In the genomic region with DNA sequence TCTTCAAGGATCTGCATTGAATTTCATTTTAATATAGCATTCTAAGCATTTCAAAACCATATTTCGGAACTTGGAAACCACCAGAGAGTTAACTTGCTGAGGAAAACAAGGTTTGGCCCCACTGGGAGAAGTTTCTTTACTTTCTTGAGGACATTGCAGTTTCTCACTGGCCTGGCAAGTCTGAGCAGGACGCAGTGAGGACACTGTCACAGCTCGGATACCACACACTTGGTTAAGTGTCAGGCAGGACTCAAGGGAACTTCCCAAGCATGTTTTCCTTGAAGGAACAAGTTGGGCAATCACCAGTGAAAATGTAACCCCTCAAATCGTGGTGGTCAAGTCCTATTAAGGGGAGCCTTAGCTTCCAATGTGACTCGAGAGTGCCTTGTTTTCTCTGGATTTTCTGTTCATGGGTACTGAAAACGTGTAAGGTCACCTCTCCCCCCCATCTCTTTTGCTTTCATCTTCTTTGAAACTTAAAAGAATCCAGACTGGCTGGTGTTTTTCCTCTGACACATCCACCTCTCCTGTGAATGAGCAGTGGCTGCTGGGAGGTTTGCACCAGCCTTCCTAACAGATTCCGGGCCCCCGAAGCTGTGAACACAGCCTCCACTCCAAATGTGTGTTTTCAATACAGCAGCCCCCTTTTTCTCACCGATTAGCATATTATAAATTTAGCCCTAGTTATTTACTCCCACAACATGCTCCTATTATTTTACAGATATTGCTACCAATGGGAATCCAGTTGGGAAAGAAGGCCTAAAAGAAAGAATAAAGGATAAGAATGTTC, we compare ENCODE assay signal across 8 mouse cellular contexts. TPM values are rescaled to one million over a fixed set of nuclear protein-coding genes. Genes with fewer than 3 reads are reported as not detected.
A peak's percentile ranks its signal among the peaks of the same experiment; 100 is the strongest.
DNase-seq lines count a peak whose midpoint lies in the region; ATAC-seq and TF ChIP-seq lines count a peak whose summit lies in the region.

No protein-coding gene starts in this region.

- H3K27me3 ChIP-seq in lung, embryonic 14.5 days (ENCODE audit: insufficient read depth, low read length) = no peaks in the 10 kb centered on the region
- peaks cover 2% of the 10 kb centered on the region; the same call in 1 of the 2 replicates for H3K27me3 ChIP-seq in limb, embryonic 11.5 days (ENCODE audit: control insufficient read depth, insufficient read depth, low read length)
- no peaks in the 10 kb centered on the region for H3K27me3 ChIP-seq in stomach, embryonic 15.5 days (replicated peaks)

- ATAC-seq in lung, embryonic 14.5 days (ENCODE audit: insufficient read depth) = no peak
- ATAC-seq in limb, embryonic 11.5 days (ENCODE audit: insufficient number of reproducible peaks, low FRiP score, low TSS enrichment, low read depth) = no peak
- ATAC-seq in stomach, embryonic 15.5 days (ENCODE audit: insufficient read depth, low FRiP score, low read depth) = no peak

- peak; percentile 46 for DNase-seq in adrenal gland, postnatal 10 days
- no peak for DNase-seq in adrenal gland, adult 8-10 months
- no peak for DNase-seq in lung, embryonic 14.5 days
- DNase-seq in lung, adult 2 months = no peak
- no peak for DNase-seq in limb, embryonic 11.5 days (ENCODE audit: low spot score)
- DNase-seq in cerebellum, adult 9-10 months = no peak
- DNase-seq in spleen, postnatal 14 days (ENCODE audit: low spot score in 2 of 2) = no peak

- H3K4me1 ChIP-seq in lung, embryonic 14.5 days (ENCODE audit: insufficient read depth) = peaks cover 16% of the 10 kb centered on the region
- no peaks in the 10 kb centered on the region for H3K4me1 ChIP-seq in lung, adult 2 months (ENCODE audit: control insufficient read depth, insufficient read depth, low read length)
- H3K4me1 ChIP-seq in limb, embryonic 11.5 days (ENCODE audit: control insufficient read depth, insufficient read depth, low read length) = peaks cover 20% of the 10 kb centered on the region
- H3K4me1 ChIP-seq in stomach, embryonic 15.5 days = peaks cover 34% of the 10 kb centered on the region

- no peak for TF ChIP-seq POLR2A in lung, adult 2 months (IDR thresholded peaks at IDR 0.05; ENCODE audit: borderline replicate concordance, extremely low read depth, low read depth, low read length)

- H3K9me3 ChIP-seq in lung, embryonic 14.5 days (ENCODE audit: low read depth, low read length) = no peaks in the 10 kb centered on the region
- no peaks in the 10 kb centered on the region for H3K9me3 ChIP-seq in limb, embryonic 11.5 days (ENCODE audit: control insufficient read depth, low read length)
- H3K9me3 ChIP-seq in stomach, embryonic 15.5 days = no peaks in the 10 kb centered on the region

- peak overlapping the region; percentile 97 for H3K9ac ChIP-seq in lung, embryonic 14.5 days
- no peak overlapping the region; the same call in 1 of the 2 replicates for H3K9ac ChIP-seq in limb, embryonic 11.5 days (ENCODE audit: low read length)
- H3K9ac ChIP-seq in stomach, embryonic 15.5 days = peak overlapping the region; percentile 98

- peak overlapping the region; percentile 4; the same call in 1 of the 2 replicates for H3K27ac ChIP-seq in lung, embryonic 14.5 days (ENCODE audit: low read depth)
- no peak overlapping the region for H3K27ac ChIP-seq in limb, embryonic 11.5 days (replicated peaks; ENCODE audit: low read depth, low read length)
- peak overlapping the region; percentile 98; the same call in 1 of the 2 replicates for H3K27ac ChIP-seq in stomach, embryonic 15.5 days

- H3K36me3 ChIP-seq in lung, embryonic 14.5 days (ENCODE audit: insufficient read depth) = peaks cover 51% of the 10 kb centered on the region
- H3K36me3 ChIP-seq in limb, embryonic 11.5 days (ENCODE audit: control insufficient read depth, insufficient read depth, low read length) = peaks cover 14% of the 10 kb centered on the region
- peaks cover 28% of the 10 kb centered on the region for H3K36me3 ChIP-seq in stomach, embryonic 15.5 days

- 38% methylated on average over 9 of the region's 9 CpGs for WGBS in lung, embryonic 14.5 days
- 74% methylated on average over 9 of the region's 9 CpGs for WGBS in lung, adult 2 months
- WGBS in limb, embryonic 11.5 days = 63% methylated on average over 9 of the region's 9 CpGs
- WGBS in stomach, embryonic 15.5 days = 49% methylated on average over 9 of the region's 9 CpGs

- no peak for TF ChIP-seq CTCF in lung, embryonic 14.5 days (IDR thresholded peaks at IDR 0.05; ENCODE audit: low read depth)
- no peak for TF ChIP-seq CTCF in lung, adult 2 months (IDR thresholded peaks at IDR 0.05; ENCODE audit: insufficient read depth, low read length)

- H3K4me2 ChIP-seq in lung, embryonic 14.5 days = peak overlapping the region; percentile 95
- peak overlapping the region; percentile 96 for H3K4me2 ChIP-seq in limb, embryonic 11.5 days (ENCODE audit: low read depth, severe bottlenecking)
- H3K4me2 ChIP-seq in stomach, embryonic 15.5 days = peak overlapping the region; percentile 92

- H3K4me3 ChIP-seq in lung, embryonic 14.5 days (ENCODE audit: low read depth, low read length) = peak overlapping the region; percentile 91
- H3K4me3 ChIP-seq in lung, adult 2 months (replicated peaks; ENCODE audit: extremely low read depth, low read depth, low read length) = no peak overlapping the region
- peak overlapping the region; percentile 92 for H3K4me3 ChIP-seq in limb, embryonic 11.5 days (ENCODE audit: low read depth, low read length)
- peak overlapping the region; percentile 91 for H3K4me3 ChIP-seq in stomach, embryonic 15.5 days (replicated peaks)

RNA-seq across cellular contexts. Expression of a gene that starts 1.8 kb away (rescaled TPM):
- 100 to 1,000 TPM in 1 of 2 experiments, 10 to 100 TPM in 1; 95.2 to 118 TPM for total RNA-seq in adrenal gland, postnatal 10 days (2021)
- 100 to 1,000 TPM in 1 of 4 experiments, 10 to 100 TPM in 3; 71.0 to 109 (median 87.5) TPM for total RNA-seq in adrenal gland, adult 8-10 months (2022)
- polyA plus RNA-seq in lung, embryonic 14.5 days (2014; fragmentation: Nextera tagmentation; extraction: Ambion mirVana) = 83.9 and 93.3 TPM in 2 replicates
- 20.7 and 26.1 TPM in 2 replicates for polyA plus RNA-seq in lung, adult 2 months (2012; rRNA removed)
- polyA plus RNA-seq in limb, embryonic 11.5 days (2014; fragmentation: Nextera tagmentation; extraction: Ambion mirVana) = 67.4 and 72.5 TPM in 2 replicates
- polyA plus RNA-seq in stomach, embryonic 15.5 days (2015; fragmentation: Nextera tagmentation; extraction: Ambion mirVana) = 75.1 and 84.0 TPM in 2 replicates

RNA-seq across cellular contexts. Expression of a gene that starts 2.4 kb away (rescaled TPM):
- 10 to 100 TPM; 47.4 to 78.9 TPM for total RNA-seq in adrenal gland, postnatal 10 days (2021)
- 10 to 100 TPM; 22.8 to 56.9 (median 34.3) TPM for total RNA-seq in adrenal gland, adult 8-10 months (2022)
- 1.7 and 2.1 TPM in 2 replicates for polyA plus RNA-seq in lung, embryonic 14.5 days (2014; fragmentation: Nextera tagmentation; extraction: Ambion mirVana)
- 13.6 and 14.3 TPM in 2 replicates for polyA plus RNA-seq in lung, adult 2 months (2012; rRNA removed)
- polyA plus RNA-seq in limb, embryonic 11.5 days (2014; fragmentation: Nextera tagmentation; extraction: Ambion mirVana) = 1.3 and 2.3 TPM in 2 replicates
- 8.0 and 9.6 TPM in 2 replicates for polyA plus RNA-seq in stomach, embryonic 15.5 days (2015; fragmentation: Nextera tagmentation; extraction: Ambion mirVana)

RNA-seq across cellular contexts. Expression of a gene that starts 16.9 kb away (rescaled TPM):
- 10 to 100 TPM; 17.0 to 21.9 TPM for total RNA-seq in adrenal gland, postnatal 10 days (2021)
- 10 to 100 TPM; 19.1 to 34.9 (median 31.3) TPM for total RNA-seq in adrenal gland, adult 8-10 months (2022)
- polyA plus RNA-seq in lung, embryonic 14.5 days (2014; fragmentation: Nextera tagmentation; extraction: Ambion mirVana) = 18.5 and 19.0 TPM in 2 replicates
- 44.1 and 50.6 TPM in 2 replicates for polyA plus RNA-seq in lung, adult 2 months (2012; rRNA removed)
- 20.5 and 21.9 TPM in 2 replicates for polyA plus RNA-seq in limb, embryonic 11.5 days (2014; fragmentation: Nextera tagmentation; extraction: Ambion mirVana)
- polyA plus RNA-seq in stomach, embryonic 15.5 days (2015; fragmentation: Nextera tagmentation; extraction: Ambion mirVana) = 16.1 and 18.1 TPM in 2 replicates

RNA-seq across cellular contexts. Expression of a gene that starts 25.1 kb away (rescaled TPM):
- 1 to 10 TPM; 2.5 to 3.8 TPM for total RNA-seq in adrenal gland, postnatal 10 days (2021)
- 1 to 10 TPM; 2.5 to 5.8 (median 3.0) TPM for total RNA-seq in adrenal gland, adult 8-10 months (2022)
- polyA plus RNA-seq in lung, embryonic 14.5 days (2014; fragmentation: Nextera tagmentation; extraction: Ambion mirVana) = 0.26 and 0.72 TPM in 2 replicates
- 5.2 and 7.4 TPM in 2 replicates for polyA plus RNA-seq in lung, adult 2 months (2012; rRNA removed)
- 0.17 and 0.18 TPM in 2 replicates for polyA plus RNA-seq in limb, embryonic 11.5 days (2014; fragmentation: Nextera tagmentation; extraction: Ambion mirVana)
- 2.3 and 2.7 TPM in 2 replicates for polyA plus RNA-seq in stomach, embryonic 15.5 days (2015; fragmentation: Nextera tagmentation; extraction: Ambion mirVana)

RNA-seq across cellular contexts. Expression of a gene that starts 25.3 kb away (rescaled TPM):
- total RNA-seq in adrenal gland, postnatal 10 days (2021) = 10 to 100 TPM; 36.9 to 43.6 TPM
- 10 to 100 TPM; 56.6 to 72.7 (median 67.0) TPM for total RNA-seq in adrenal gland, adult 8-10 months (2022)
- 32.8 and 35.1 TPM in 2 replicates for polyA plus RNA-seq in lung, embryonic 14.5 days (2014; fragmentation: Nextera tagmentation; extraction: Ambion mirVana)
- polyA plus RNA-seq in lung, adult 2 months (2012; rRNA removed) = 89.7 and 127 TPM in 2 replicates
- 14.2 and 16.1 TPM in 2 replicates for polyA plus RNA-seq in limb, embryonic 11.5 days (2014; fragmentation: Nextera tagmentation; extraction: Ambion mirVana)
- 40.9 and 41.9 TPM in 2 replicates for polyA plus RNA-seq in stomach, embryonic 15.5 days (2015; fragmentation: Nextera tagmentation; extraction: Ambion mirVana)
